In the genomic region with DNA sequence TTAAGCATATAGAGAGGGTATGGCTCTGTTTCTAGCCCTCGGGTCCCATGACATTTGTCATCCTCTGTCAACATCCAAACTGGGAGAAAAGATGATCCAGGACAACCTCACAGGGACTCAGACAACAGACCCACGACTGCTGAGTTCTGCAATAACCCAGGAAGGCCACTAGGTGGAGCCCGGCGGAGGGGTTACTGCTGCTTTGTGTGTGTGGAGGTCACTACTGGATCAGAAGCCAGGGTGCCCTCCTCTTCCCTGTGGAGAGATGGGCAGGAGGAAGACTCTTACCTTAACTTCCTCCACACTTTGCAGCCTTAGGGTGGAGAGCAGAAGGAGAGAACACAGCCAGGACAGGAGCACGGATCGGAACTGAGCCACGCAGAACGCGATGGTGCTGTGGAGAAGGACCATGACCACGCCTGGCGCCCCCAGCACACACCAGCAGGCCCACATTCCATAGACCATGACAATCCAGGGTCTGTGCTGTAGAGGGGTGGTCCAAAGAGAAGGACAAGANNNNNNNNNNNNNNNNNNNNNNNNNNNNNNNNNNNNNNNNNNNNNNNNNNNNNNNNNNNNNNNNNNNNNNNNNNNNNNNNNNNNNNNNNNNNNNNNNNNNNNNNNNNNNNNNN, we compare ENCODE assay signal across 8 mouse cellular contexts. TPM values are rescaled to one million over a fixed set of nuclear protein-coding genes. Genes with fewer than 3 reads are reported as not detected.
DNase-seq lines count a peak whose midpoint lies in the region; ATAC-seq and TF ChIP-seq lines count a peak whose summit lies in the region.

No protein-coding gene starts in this region.

- no peaks in the 10 kb centered on the region for H3K27me3 ChIP-seq in cerebellum, adult 2 months (ENCODE audit: control insufficient read depth, insufficient read depth, low read length)
- H3K27me3 ChIP-seq in forebrain, postnatal 0 days (ENCODE audit: insufficient read depth, low read length): no peaks in the 10 kb centered on the region
- H3K27me3 ChIP-seq in hindbrain, embryonic 14.5 days (ENCODE audit: control insufficient read depth, insufficient read depth, low read length): no peaks in the 10 kb centered on the region

- H3K27ac ChIP-seq in cerebellum, adult 2 months (ENCODE audit: insufficient read depth, low read length): no peak overlapping the region
- H3K27ac ChIP-seq in forebrain, postnatal 0 days (ENCODE audit: low read depth, low read length): no peak overlapping the region
- no peak overlapping the region for H3K27ac ChIP-seq in hindbrain, embryonic 14.5 days

- 51% methylated on average over 11 of the region's 11 CpGs for WGBS in cerebellum, adult 2 months
- WGBS in forebrain, postnatal 0 days: 57% methylated on average over 11 of the region's 11 CpGs
- 54% methylated on average over 11 of the region's 11 CpGs for WGBS in hindbrain, embryonic 14.5 days

- TF ChIP-seq CTCF in cerebellum, adult 2 months (IDR thresholded peaks at IDR 0.05; ENCODE audit: borderline replicate concordance, insufficient read depth, low read depth, low read length): peak; percentile 81
- peak; percentile 88 for TF ChIP-seq CTCF in forebrain, postnatal 0 days (IDR thresholded peaks at IDR 0.05; ENCODE audit: low read depth)

- TF ChIP-seq POLR2A in cerebellum, adult 2 months (IDR thresholded peaks at IDR 0.05; ENCODE audit: borderline replicate concordance, insufficient read depth, low read length): no peak

- H3K4me1 ChIP-seq in cerebellum, adult 2 months (ENCODE audit: control insufficient read depth, insufficient read depth, low read length): no peaks in the 10 kb centered on the region
- no peaks in the 10 kb centered on the region for H3K4me1 ChIP-seq in forebrain, postnatal 0 days (ENCODE audit: insufficient read depth)
- H3K4me1 ChIP-seq in hindbrain, embryonic 14.5 days (replicated peaks; ENCODE audit: control insufficient read depth, insufficient read depth, low read length): no peaks in the 10 kb centered on the region

- peak; percentile 53 for ATAC-seq in forebrain, postnatal 0 days
- ATAC-seq in hindbrain, embryonic 14.5 days (ENCODE audit: low FRiP score): peak; percentile 69; the same call in 1 of the 2 replicates

- DNase-seq in heart, adult 11 months: peak; percentile 94
- DNase-seq in heart, postnatal 25 days (ENCODE audit: low spot score): no peak
- peak; percentile 63 to 70 for DNase-seq in cerebellum, adult 2 months
- DNase-seq in forebrain, postnatal 0 days: peak; percentile 72
- peak; percentile 74 for DNase-seq in hindbrain, embryonic 14.5 days (ENCODE audit: low spot score)
- peak; percentile 45 to 51 for DNase-seq in left cerebral cortex, postnatal 25 days (ENCODE audit: low spot score in 2 of 2)
- DNase-seq in mesoderm, embryonic 11.5 days (ENCODE audit: low read depth, low spot score): peak; percentile 70
- peak; percentile 37 for DNase-seq in spleen, adult 12 weeks (ENCODE audit: low spot score)

- H3K4me2 ChIP-seq in forebrain, postnatal 0 days (ENCODE audit: low read depth): no peak overlapping the region
- no peak overlapping the region for H3K4me2 ChIP-seq in hindbrain, embryonic 14.5 days (replicated peaks)

- no peak overlapping the region for H3K9ac ChIP-seq in forebrain, postnatal 0 days
- H3K9ac ChIP-seq in hindbrain, embryonic 14.5 days: no peak overlapping the region

- no peaks in the 10 kb centered on the region for H3K9me3 ChIP-seq in forebrain, postnatal 0 days (ENCODE audit: low read length)
- H3K9me3 ChIP-seq in hindbrain, embryonic 14.5 days (ENCODE audit: control insufficient read depth, low read length): no peaks in the 10 kb centered on the region

- H3K36me3 ChIP-seq in forebrain, postnatal 0 days (ENCODE audit: insufficient read depth): no peaks in the 10 kb centered on the region
- H3K36me3 ChIP-seq in hindbrain, embryonic 14.5 days (replicated peaks; ENCODE audit: control insufficient read depth, insufficient read depth): no peaks in the 10 kb centered on the region

- intact Hi-C loops in heart, postnatal 25 days (cut with DNase I): loop anchor here (1.0 to 5.0 kb wide), 2 partner anchors 55 to 185 kb away; no protein-coding TSS in a partner anchor
- intact Hi-C loops in left cerebral cortex, postnatal 25 days (cut with DNase I): loop anchor here (2.0 to 5.0 kb wide), 2 partner anchors 186 to 395 kb away; no protein-coding TSS in a partner anchor

- H3K4me3 ChIP-seq in cerebellum, adult 2 months (replicated peaks; ENCODE audit: insufficient read depth, low read depth, low read length): no peak overlapping the region
- no peak overlapping the region for H3K4me3 ChIP-seq in forebrain, postnatal 0 days (ENCODE audit: low read depth, low read length)
- no peak overlapping the region for H3K4me3 ChIP-seq in hindbrain, embryonic 14.5 days (replicated peaks; ENCODE audit: low read length)

RNA-seq across cellular contexts. Expression of a gene that starts 43.9 kb away (rescaled TPM):
- total RNA-seq in heart, postnatal 25 days (2021): 1 to 10 TPM; 1.6 to 3.3 TPM
- polyA plus RNA-seq in cerebellum, adult 2 months (2012; rRNA removed): 1.9 and 2.1 TPM in 2 replicates
- total RNA-seq in forebrain, postnatal 0 days (2014; rRNA removed): 2.6 and 2.8 TPM in 2 replicates
- polyA plus RNA-seq in forebrain, postnatal 0 days (2015; fragmentation: Nextera tagmentation; extraction: Ambion mirVana): 1.8 TPM in 2 replicates
- 3.5 and 3.9 TPM in 2 replicates for polyA plus RNA-seq in hindbrain, embryonic 14.5 days (2014; fragmentation: Nextera tagmentation; extraction: Ambion mirVana)
- 1 to 10 TPM; 1.2 to 2.2 TPM for total RNA-seq in left cerebral cortex, postnatal 25 days (2021)
